Mouse (Mus musculus) liver, embryonic 14.5 days (tissue): ENCODE results near the gene Gm21411.

ENCODE experiments used
- CTCF ChIP-seq: IDR thresholded peaks from 2 replicates; pipeline ENCODE4 v1.5.1; 2016; ENCODE audit warnings: antibody characterized with exemption, low read depth, control low read depth
- EP300 ChIP-seq: IDR thresholded peaks from 2 replicates; pipeline ENCODE4 v1.6.1; 2016; ENCODE audit warnings: antibody characterized with exemption, low read depth

- no peak for TF ChIP-seq CTCF
- TF ChIP-seq EP300, result no peak
These were observed 23.1 kb upstream of the Gm21411 start for GRCm38 (mm10) chr4:146932311-146933082.
